Mouse (Mus musculus) left cerebral cortex, adult 2 months (tissue): Measurements from ENCODE around the gene Acbd7. TPM values are rescaled to one million over a fixed set of nuclear protein-coding genes. Genes with fewer than 3 reads are reported as not detected.
A peak's percentile ranks its signal among the peaks of the same experiment; 100 is the strongest.

Experiments used
- DNase-seq, 2 experiments: peaks; one replicate each; pipeline ENCODE4 v3.0.0; 2021 to 2022; ENCODE audit warnings: low spot score in 2 of 2, mixed read lengths in 1 of 2; ENCODE audit errors: extremely low spot score in 1 of 2
- H3K27ac ChIP-seq: fragments of 200-600 bp; 2 replicates; pipeline ENCODE4 v1.8.1; 2022
- H3K4me3 ChIP-seq: fragments of 200-600 bp; 2 replicates; pipeline ENCODE4 v1.8.1; 2022
- CTCF ChIP-seq: fragments of 200-600 bp; IDR thresholded peaks from 2 replicates; pipeline ENCODE4 v1.8.1; 2022; ENCODE audit warnings: antibody characterized with exemption, mild to moderate bottlenecking, moderate library complexity
- intact Hi-C: fragments of 180-260 bp; cut with DNase I; formaldehyde crosslinking; loops from one replicate; pipeline ENCODE4 v1.15.1; 2025
- long read RNA-seq, 2 experiments: library from polyadenylated mRNA; stranded (forward); transcript quantifications; one replicate each; pipeline ENCODE4 v2.0.0; 2021; ENCODE audit warnings: borderline mapping rate in 2 of 2
- total RNA-seq, 2 experiments: library from RNA; stranded (reverse); gene quantifications; 2 replicates each; pipeline ENCODE4 v1.2.3; 2021

Gene Acbd7
- 1 to 10 TPM in 1 of 2 experiments, not detected in 1; 1.2 TPM for total RNA-seq
- long read RNA-seq, experiment 1, partial matches to known transcripts, result 0 of 1 reads
- long read RNA-seq, experiment 1, other reads (novel, unspliced or antisense), result 1 of 1 reads
- long read RNA-seq, experiment 2, partial matches to known transcripts, result 0 of 1 reads
- long read RNA-seq, experiment 2, other reads (novel, unspliced or antisense), result 0 of 1 reads

DNA sequence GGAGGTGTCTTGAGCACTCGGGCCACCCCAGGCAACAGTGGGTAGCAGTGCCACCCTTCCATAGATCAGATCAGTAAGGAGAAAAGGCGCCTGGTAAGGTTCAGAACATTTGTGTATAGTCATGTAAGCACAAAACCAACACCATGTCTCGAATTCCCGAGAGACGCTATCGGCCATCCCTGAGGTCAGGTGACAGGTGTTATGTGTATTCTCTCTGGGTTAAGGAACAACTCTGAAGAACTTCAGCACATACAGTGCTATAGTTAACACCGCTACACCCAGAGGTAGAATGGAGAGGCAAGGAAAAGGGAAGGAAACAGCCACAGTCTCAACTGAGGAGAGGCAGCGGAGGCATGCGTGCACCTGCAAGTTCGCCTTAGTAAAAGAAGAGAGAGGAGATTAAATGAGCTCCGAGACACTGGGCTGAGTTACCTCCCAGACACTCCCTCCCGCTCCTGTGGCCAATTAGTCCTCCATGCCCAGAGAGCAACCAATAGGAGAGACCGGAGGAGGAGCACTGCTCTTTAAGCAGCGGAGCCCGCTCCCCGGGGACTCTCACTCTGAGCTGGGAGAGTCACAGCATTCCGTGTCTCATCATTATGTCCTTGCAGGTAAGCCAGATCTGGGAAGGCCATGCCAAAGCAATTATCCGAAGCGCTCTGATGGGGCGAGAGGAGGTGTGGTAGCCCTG, at the start of gene Acbd7:
Gene Acbd7 (plus strand): TSS at position 558 of the 691 bp plus-strand sequence.
- no peak for TF ChIP-seq CTCF
- H3K4me3 ChIP-seq, result peak within 1 kb of the TSS; percentile 34
- H3K27ac ChIP-seq, result no peak within 1 kb of the TSS
- intact Hi-C loops, result no loop called here
- peak; percentile 57 to 72 for DNase-seq

- intact Hi-C loops, result no loop called here
- Histone ChIP-seq H3K27ac (no peak overlapping the region), H3K4me3 (no peak overlapping the region)
- no peak for DNase-seq
- no peak for TF ChIP-seq CTCF
These were observed 49.7 kb upstream of the Acbd7 start for GRCm38 (mm10) chr2:3286243-3286642.

GRCm38 (mm10) chr2:3289581-3289980, 46.4 kb upstream of the Acbd7 start:
- intact Hi-C loops, result no loop called here
- H3K27ac ChIP-seq, result no peak overlapping the region
- no peak overlapping the region for H3K4me3 ChIP-seq
- no peak for TF ChIP-seq CTCF
- DNase-seq, result no peak

GRCm38 (mm10) chr2:3292170-3292569, 43.8 kb upstream of the Acbd7 start:
- DNase-seq, result no peak
- Histone ChIP-seq H3K4me3 (no peak overlapping the region), H3K27ac (no peak overlapping the region)
- no peak for TF ChIP-seq CTCF
- intact Hi-C loops, result no loop called here

DNA sequence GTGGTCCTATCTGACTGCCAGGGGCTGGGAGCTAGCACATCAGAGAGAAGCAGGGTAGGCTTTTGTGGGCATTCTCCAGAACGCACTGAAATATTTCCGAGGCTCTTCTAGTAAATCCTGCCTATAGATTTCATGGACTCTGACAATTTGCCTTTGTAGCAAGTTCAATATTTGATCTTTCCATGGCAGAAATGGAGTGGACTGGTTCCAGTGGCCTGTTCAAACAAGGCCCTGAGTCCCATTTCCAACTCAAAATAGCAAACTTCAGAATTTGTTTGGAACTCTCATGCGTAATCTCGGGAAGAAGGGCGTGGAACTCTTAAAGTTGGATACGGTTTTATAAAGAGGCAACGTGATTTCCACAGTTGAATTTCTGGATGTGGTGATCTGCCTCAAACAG, 40.1 kb upstream of the Acbd7 start:
- no peak for DNase-seq
- Histone ChIP-seq H3K27ac (no peak overlapping the region), H3K4me3 (no peak overlapping the region)
- intact Hi-C loops, result no loop called here
- TF ChIP-seq CTCF, result no peak

GRCm38 (mm10) chr2:3305426-3306025, 30.4 kb upstream of the Acbd7 start:
- DNase-seq, result peak in 1 of 2 experiments; percentile 29
- intact Hi-C loops, result no loop called here
- no peak overlapping the region for H3K27ac ChIP-seq
- H3K4me3 ChIP-seq, result no peak overlapping the region
- TF ChIP-seq CTCF, result no peak

DNA sequence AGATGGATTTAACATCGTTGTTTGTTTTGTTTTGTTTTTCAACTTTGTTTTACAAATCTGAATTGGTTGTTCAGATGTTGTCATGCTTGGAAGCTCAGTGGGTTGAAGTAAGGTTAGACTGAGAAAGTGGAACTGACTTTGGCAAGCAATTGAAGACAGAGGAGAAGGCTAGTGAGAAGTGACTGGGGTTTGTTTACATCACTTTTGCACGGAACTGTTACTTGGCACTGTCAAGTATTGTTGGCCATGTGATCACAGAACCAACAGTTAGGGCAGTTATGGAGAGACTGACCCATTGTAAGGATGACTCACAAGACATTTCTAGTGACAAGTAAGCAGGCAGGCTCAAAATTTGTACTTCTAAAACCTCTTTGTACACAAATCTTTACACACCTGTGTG, 12.8 kb upstream of the Acbd7 start:
- H3K4me3 ChIP-seq, result no peak overlapping the region
- DNase-seq, result no peak
- intact Hi-C loops, result no loop called here
- no peak for TF ChIP-seq CTCF
- H3K27ac ChIP-seq, result no peak overlapping the region

DNA sequence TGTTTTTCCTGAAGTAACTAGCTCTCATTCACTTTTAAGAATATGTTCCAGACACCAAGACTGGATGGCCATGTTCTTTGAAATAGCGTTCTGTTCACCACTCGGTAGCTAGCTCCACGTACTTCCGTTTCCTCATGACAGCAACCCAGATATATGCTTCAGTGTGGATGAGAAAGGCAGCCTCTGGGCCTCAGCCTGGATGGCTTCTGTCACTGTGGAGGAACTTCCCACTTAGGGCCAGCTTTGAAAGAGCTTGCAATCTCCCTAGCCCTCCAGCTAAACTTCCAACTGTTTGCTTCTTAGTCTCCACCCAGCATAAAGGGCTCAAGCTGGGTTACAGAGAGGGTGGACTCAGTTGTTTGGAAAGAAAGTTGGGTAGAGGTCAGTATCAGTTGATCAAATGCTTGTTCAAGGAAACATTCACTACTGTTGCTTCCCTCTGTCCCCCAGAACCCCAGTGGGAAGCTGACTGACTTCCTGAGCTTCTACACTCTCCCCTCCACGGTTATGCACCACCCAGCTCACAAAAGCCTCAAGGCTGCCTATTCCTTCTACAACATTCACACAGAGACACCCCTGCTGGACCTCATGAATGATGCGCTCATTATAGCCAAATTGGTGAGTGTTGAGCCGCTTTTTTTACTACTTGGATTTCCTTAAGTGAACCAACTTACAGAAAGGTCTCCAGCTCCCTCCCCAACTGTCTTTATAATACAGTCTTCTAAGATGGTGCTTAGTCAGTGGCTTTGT, 11.4 kb upstream of the Acbd7 start:
- Histone ChIP-seq H3K27ac (no peak overlapping the region), H3K4me3 (no peak overlapping the region)
- intact Hi-C loops, result loop anchor here (5.0 kb wide), 1 partner anchor 207 kb away; no protein-coding TSS in a partner anchor
- no peak for DNase-seq
- TF ChIP-seq CTCF, result no peak

- DNase-seq, result no peak
- TF ChIP-seq CTCF, result no peak
- H3K27ac ChIP-seq, result no peak overlapping the region
- no peak overlapping the region for H3K4me3 ChIP-seq
- intact Hi-C loops, result loop anchor here (5.0 kb wide), 1 partner anchor 209 kb away; no protein-coding TSS in a partner anchor
These were observed 9.4 kb upstream of the Acbd7 start for GRCm38 (mm10) chr2:3326547-3326946.

- Histone ChIP-seq H3K27ac (no peak overlapping the region), H3K4me3 (no peak overlapping the region)
- intact Hi-C loops, result loop anchor here (5.0 kb wide), 1 partner anchor 210 kb away; no protein-coding TSS in a partner anchor
- DNase-seq, result no peak
- TF ChIP-seq CTCF, result peak; percentile 64
These were observed 8.6 kb upstream of the Acbd7 start for GRCm38 (mm10) chr2:3327351-3327750.

- DNase-seq, result no peak
- peak overlapping the region; percentile 94 for H3K4me3 ChIP-seq
- no peak for TF ChIP-seq CTCF
- intact Hi-C loops, result no loop called here
- H3K27ac ChIP-seq, result no peak overlapping the region
These were observed 4.8 kb upstream of the Acbd7 start for GRCm38 (mm10) chr2:3331071-3331703.

- TF ChIP-seq CTCF, result no peak
- Histone ChIP-seq H3K27ac (peak overlapping the region; percentile 94), H3K4me3 (peak overlapping the region; percentile 94)
- no peak for DNase-seq
- intact Hi-C loops, result loop anchor here (1.0 kb wide), 1 partner anchor 48 kb away; the partner anchor contains the start of gene Nmt2
These were observed 3.9 kb upstream of the Acbd7 start for GRCm38 (mm10) chr2:3332056-3332455.
